Mouse (Mus musculus) intestine, embryonic 15.5 days (tissue): Measurements from ENCODE around the gene Isyna1. TPM values are rescaled to one million over a fixed set of nuclear protein-coding genes. Genes with fewer than 3 reads are reported as not detected.

Experiments used
- ATAC-seq: fragments of 200-750 bp; cut with Nextera tagmentation; 2 replicates; pipeline ENCODE4 v1.8.0; 2017; ENCODE audit warnings: moderate TSS enrichment, moderate library complexity
- H3K27ac ChIP-seq: fragments of 300-500 bp; sonication (generic); 2 replicates; pipeline ENCODE4 v1.5.1; 2015; ENCODE audit warnings: mild to moderate bottlenecking, inconsistent platforms
- H3K27me3 ChIP-seq: fragments of 300-500 bp; sonication (generic); replicated peaks from 2 replicates; pipeline ENCODE4 v1.6.1; 2015; ENCODE audit warnings: inconsistent platforms
- H3K36me3 ChIP-seq: fragments of 300-500 bp; sonication (generic); 2 replicates; pipeline ENCODE4 v1.6.1; 2015; ENCODE audit warnings: inconsistent platforms
- H3K4me1 ChIP-seq: fragments of 300-500 bp; sonication (generic); replicated peaks from 2 replicates; pipeline ENCODE4 v1.6.1; 2015; ENCODE audit warnings: inconsistent platforms
- H3K4me2 ChIP-seq: fragments of 300-500 bp; sonication (generic); replicated peaks from 2 replicates; pipeline ENCODE4 v1.6.1; 2015; ENCODE audit warnings: mild to moderate bottlenecking, inconsistent platforms
- H3K4me3 ChIP-seq: fragments of 300-500 bp; sonication (generic); replicated peaks from 2 replicates; pipeline ENCODE4 v1.5.1; 2015; ENCODE audit warnings: inconsistent platforms
- H3K9ac ChIP-seq: fragments of 300-500 bp; sonication (generic); 2 replicates; pipeline ENCODE4 v1.6.1; 2015; ENCODE audit warnings: inconsistent platforms
- H3K9me3 ChIP-seq: fragments of 300-500 bp; sonication (generic); 2 replicates; pipeline ENCODE4 v1.6.1; 2016; ENCODE audit warnings: inconsistent platforms
- WGBS: fragments of 180-500 bp; shearing (Covaris S2); methylation state at CpG from one replicate; pipeline ENCODE4 v1.1.7; 2015; 5-methylcytosine and 5-hydroxymethylcytosine counted together
- polyA plus RNA-seq: library from polyadenylated mRNA; unstranded; fragments of >200 nt; fragmentation: Nextera tagmentation; extraction: Ambion mirVana; gene quantifications from 2 replicates; pipeline ENCODE4 v1.2.1, GENCODE M21; 2015

The Isyna1 gene
- polyA plus RNA-seq, 1 experiment from 2014 or later: 123 TPM

DNA sequence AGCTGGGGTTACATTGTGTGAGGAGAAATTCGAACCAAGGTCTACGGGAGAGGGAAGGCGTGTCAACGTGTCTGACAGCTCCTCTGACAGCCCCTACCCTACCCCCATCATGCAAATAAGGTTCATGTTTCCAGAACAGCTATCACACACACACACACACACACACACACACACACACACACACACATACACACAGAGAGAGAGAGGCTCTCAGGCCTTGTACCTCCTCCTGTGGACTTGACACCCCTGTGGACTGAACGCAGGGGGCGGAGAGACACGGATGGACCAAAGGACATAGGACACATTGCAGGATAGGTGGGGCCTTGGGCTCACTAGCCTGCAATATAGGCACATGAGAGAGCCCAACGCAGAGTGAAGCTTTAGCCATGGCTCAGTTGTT, 42.7 kb downstream of the Isyna1 start:
- Histone ChIP-seq H3K4me3 (no peak overlapping the region), H3K27me3 (no peaks in the 10 kb centered on the region), H3K4me1 (peaks cover 28% of the 10 kb centered on the region), H3K9me3 (no peaks in the 10 kb centered on the region), H3K27ac (peak overlapping the region; percentile 67), H3K9ac (no peak overlapping the region; the same call in 1 of the 2 replicates), H3K4me2 (0 out of 2 replicates have a peak overlapping the region, but pooled peaks have one; percentile 9), H3K36me3 (no peaks in the 10 kb centered on the region)
- 53% methylated on average over 8 of the region's 8 CpGs for WGBS
- peak; percentile 63 for ATAC-seq

DNA sequence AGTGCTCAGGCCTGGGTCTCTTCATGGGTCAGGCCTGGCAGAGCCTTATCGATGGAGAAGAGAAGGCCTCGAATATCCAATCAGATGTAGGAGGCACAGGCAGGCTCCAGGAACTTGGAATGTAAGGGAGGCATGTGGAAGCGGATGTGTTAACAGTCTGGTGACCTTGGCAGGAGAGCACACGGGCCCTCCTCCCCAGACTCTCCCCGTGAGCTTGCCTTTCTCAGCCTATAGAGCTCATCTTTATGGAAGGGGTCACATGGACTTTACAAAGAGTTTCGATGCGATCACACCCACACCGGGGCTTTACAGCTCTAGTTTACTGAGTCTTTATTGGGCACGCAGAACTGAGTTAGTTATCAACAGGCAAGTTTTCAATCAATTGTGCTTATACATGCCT, 44.6 kb downstream of the Isyna1 start:
- 53% methylated on average over 9 of the region's 9 CpGs for WGBS
- Histone ChIP-seq H3K4me2 (no peak overlapping the region), H3K27ac (0 out of 2 replicates have a peak overlapping the region, but pooled peaks have one; percentile 32), H3K4me1 (peaks cover 20% of the 10 kb centered on the region; the same call in 1 of the 2 replicates), H3K36me3 (no peaks in the 10 kb centered on the region), H3K27me3 (no peaks in the 10 kb centered on the region), H3K9ac (no peak overlapping the region), H3K9me3 (no peaks in the 10 kb centered on the region), H3K4me3 (no peak overlapping the region)
- ATAC-seq: peak; percentile 53

DNA sequence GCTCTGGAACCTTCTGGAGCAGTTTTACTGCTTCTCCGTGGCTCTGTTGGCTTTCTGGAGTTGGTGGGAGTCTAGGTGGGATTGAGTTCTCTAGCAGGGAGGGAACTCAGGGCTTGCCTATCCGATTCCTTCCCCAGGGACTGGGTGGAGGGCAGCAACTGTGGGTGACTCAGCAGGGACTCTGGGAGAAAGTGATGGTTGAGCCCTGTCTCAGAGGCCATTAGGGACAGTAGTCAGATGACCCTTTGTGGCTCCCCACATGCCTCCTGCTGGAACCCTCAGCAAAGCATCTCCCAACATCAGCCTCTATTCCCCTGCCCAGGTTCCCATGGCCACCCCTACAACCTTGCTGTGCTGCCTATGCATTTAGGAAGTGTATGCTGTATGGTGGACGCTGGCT, 48.8 kb downstream of the Isyna1 start:
- WGBS: 65% methylated on average over 3 of the region's 3 CpGs
- H3K27ac ChIP-seq: no peak overlapping the region
- no peak for ATAC-seq
- H3K27me3 ChIP-seq: no peaks in the 10 kb centered on the region
- peaks cover 29% of the 10 kb centered on the region for H3K4me1 ChIP-seq
- no peak overlapping the region for H3K4me3 ChIP-seq
- no peaks in the 10 kb centered on the region for H3K9me3 ChIP-seq
- H3K9ac ChIP-seq: no peak overlapping the region
- H3K4me2 ChIP-seq: no peak overlapping the region
- H3K36me3 ChIP-seq: no peaks in the 10 kb centered on the region

DNA sequence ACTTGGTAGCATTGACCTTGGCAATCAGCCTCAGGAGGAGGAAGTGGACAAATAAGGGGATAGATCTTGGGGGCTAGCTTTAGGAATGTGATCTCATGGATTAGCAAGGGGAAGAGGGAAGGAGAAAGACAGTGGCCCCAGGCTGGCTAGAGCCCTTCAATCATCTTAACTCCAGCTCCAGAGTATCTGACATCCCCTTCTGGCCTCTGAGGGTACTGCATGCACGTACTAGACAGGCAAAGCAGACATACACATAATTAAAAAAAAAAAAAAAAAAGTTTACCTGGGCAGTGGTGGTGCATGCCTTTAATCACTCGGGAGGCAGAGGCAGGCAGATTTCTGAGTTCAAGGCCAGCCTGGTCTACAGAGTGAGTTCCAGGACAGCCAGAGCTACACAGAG, 49.9 kb downstream of the Isyna1 start:
- 86% methylated on average over 2 of the region's 2 CpGs for WGBS
- no peak overlapping the region for H3K4me3 ChIP-seq
- no peaks in the 10 kb centered on the region for H3K27me3 ChIP-seq
- H3K4me1 ChIP-seq: peaks cover 29% of the 10 kb centered on the region
- ATAC-seq: no peak
- no peaks in the 10 kb centered on the region for H3K9me3 ChIP-seq
- no peak overlapping the region for H3K4me2 ChIP-seq
- H3K36me3 ChIP-seq: no peaks in the 10 kb centered on the region
- H3K9ac ChIP-seq: no peak overlapping the region
- no peak overlapping the region for H3K27ac ChIP-seq

DNA sequence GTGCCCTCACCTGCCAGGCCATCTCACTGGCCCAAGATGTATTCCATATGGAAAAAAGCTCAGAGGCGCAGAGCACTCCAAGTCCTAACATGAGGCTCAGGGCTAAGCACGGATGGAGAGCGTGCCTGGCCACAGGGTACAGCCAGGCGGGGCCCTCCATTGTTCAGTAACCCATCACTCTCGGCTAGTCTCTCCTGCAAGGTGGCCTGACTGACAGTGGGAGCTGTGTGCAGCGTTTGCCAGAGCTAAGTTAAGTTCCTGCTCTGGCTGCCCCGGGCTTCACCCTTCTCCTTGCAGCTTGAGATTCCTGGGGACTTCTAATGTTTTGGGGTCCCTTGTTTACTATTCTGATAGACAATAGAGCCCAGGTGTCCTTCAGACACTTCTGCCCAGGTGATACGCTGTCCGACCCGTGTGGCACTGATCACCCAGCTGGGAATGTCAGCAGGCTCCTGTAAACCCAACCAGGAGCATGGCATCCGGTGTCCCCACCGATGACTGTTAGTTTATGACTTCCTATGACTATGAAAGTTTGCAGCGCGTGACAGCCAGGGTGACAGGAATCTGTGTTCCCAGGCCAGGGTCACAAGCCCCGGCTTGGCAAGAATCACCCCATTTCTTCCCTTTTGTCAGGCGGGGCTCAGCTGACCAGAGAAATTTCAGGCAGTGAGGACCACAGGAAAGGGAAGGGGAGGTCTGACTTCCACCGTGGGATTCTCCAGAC, 51.5 kb downstream of the Isyna1 start:
- Histone ChIP-seq H3K9me3 (no peaks in the 10 kb centered on the region), H3K4me1 (peaks cover 44% of the 10 kb centered on the region), H3K27ac (0 out of 2 replicates have a peak overlapping the region, but pooled peaks have one; percentile 6), H3K4me3 (no peak overlapping the region), H3K36me3 (0 out of 2 replicates have a peak, but pooled peaks cover 8% of the 10 kb centered on the region), H3K9ac (no peak overlapping the region), H3K27me3 (no peaks in the 10 kb centered on the region), H3K4me2 (no peak overlapping the region)
- ATAC-seq: no peak
- 54% methylated on average over 17 of the region's 17 CpGs for WGBS

DNA sequence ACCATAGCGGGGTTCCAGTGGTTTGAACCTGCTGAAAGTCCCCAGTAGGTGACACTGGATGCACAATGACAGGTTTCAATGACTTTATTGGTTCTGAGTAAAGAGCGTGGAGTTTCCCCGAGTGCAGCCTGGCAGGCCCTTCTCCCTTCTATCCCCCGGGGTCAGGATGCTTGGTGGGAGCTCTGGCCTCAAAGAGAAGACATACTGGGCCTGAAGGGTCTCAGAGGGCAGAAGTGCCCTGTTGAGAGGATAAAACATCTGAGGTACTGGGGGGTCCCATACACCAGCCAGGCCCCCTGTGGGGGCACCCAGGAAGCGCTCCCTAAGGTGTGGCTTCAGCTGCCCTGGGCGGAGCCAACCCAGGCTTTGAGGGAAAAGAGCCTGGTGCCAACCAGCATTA, 52.2 kb downstream of the Isyna1 start:
- ATAC-seq: no peak
- peaks cover 44% of the 10 kb centered on the region for H3K4me1 ChIP-seq
- no peaks in the 10 kb centered on the region for H3K9me3 ChIP-seq
- 0 out of 2 replicates have a peak, but pooled peaks cover 9% of the 10 kb centered on the region for H3K36me3 ChIP-seq
- H3K27ac ChIP-seq: no peak overlapping the region
- no peak overlapping the region for H3K9ac ChIP-seq
- no peak overlapping the region for H3K4me2 ChIP-seq
- WGBS: 77% methylated on average over 6 of the region's 6 CpGs
- H3K27me3 ChIP-seq: no peaks in the 10 kb centered on the region
- no peak overlapping the region for H3K4me3 ChIP-seq

DNA sequence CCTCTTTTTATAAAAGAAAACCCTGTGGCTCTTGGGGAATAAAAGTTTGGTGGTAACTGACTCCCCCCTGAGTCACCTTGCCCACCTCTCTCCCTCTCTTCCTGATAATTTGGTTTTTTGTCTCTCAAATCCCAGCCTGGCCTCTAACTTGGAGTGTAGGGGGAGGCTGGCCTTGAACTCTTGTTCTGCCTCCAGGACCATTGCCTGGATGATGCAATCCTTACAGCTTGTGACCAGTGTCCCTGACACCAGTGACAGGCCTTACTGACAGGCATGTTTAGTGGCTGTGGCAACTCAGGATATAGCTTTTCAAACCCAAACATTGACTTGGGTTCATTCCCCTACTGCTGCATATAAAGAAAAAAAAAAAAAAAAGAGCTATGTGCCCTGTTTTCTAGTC, 52.6 kb downstream of the Isyna1 start:
- Histone ChIP-seq H3K4me1 (peaks cover 44% of the 10 kb centered on the region), H3K9me3 (no peaks in the 10 kb centered on the region), H3K27ac (no peak overlapping the region), H3K4me2 (no peak overlapping the region), H3K9ac (no peak overlapping the region), H3K36me3 (0 out of 2 replicates have a peak, but pooled peaks cover 9% of the 10 kb centered on the region), H3K4me3 (no peak overlapping the region), H3K27me3 (no peaks in the 10 kb centered on the region)
- ATAC-seq: no peak

Other genes with a start within 250 kb of the Isyna1 start
- 14.6 and 15.7 TPM in 2 replicates for gene Upf1, start 241.1 kb upstream of the Isyna1 start, polyA plus RNA-seq
- 0.39 and 0.82 TPM in 2 replicates for gene Comp, start 220.8 kb upstream of the Isyna1 start, polyA plus RNA-seq
- 14.8 and 15.0 TPM in 2 replicates for gene Crtc1, start 154.8 kb upstream of the Isyna1 start, polyA plus RNA-seq
- 18.7 and 20.8 TPM in 2 replicates for gene Klhl26, start 117.4 kb upstream of the Isyna1 start, polyA plus RNA-seq
- gene Tmem59l, start 107.0 kb upstream of the Isyna1 start, polyA plus RNA-seq: 3.2 and 4.2 TPM in 2 replicates
- gene Crlf1, start 101.2 kb upstream of the Isyna1 start, polyA plus RNA-seq: 0.95 and 1.2 TPM in 2 replicates
- gene Rex1bd, start 87.6 kb upstream of the Isyna1 start, polyA plus RNA-seq: 121 and 132 TPM in 2 replicates
- gene Uba52, start 83.6 kb upstream of the Isyna1 start, polyA plus RNA-seq: 957 and 992 TPM in 2 replicates
- gene Fkbp8, start 66.6 kb upstream of the Isyna1 start, polyA plus RNA-seq: 277 and 331 TPM in 2 replicates
- 60.5 and 65.8 TPM in 2 replicates for gene Kxd1, start 66.4 kb upstream of the Isyna1 start, polyA plus RNA-seq
- gene Ell, start 54.9 kb upstream of the Isyna1 start, polyA plus RNA-seq: 15.9 TPM in 2 replicates
- 86.9 and 91.7 TPM in 2 replicates for gene Ssbp4, start 14.5 kb downstream of the Isyna1 start, polyA plus RNA-seq
- gene Lrrc25, start 21.8 kb downstream of the Isyna1 start, polyA plus RNA-seq: 2.4 and 2.5 TPM in 2 replicates
- 2.3 and 2.9 TPM in 2 replicates for gene Gdf15, start 38.1 kb downstream of the Isyna1 start, polyA plus RNA-seq
- 58.0 and 74.2 TPM in 2 replicates for gene Pgpep1, start 66.0 kb downstream of the Isyna1 start, polyA plus RNA-seq
- 286 and 323 TPM in 2 replicates for gene Lsm4, start 78.9 kb downstream of the Isyna1 start, polyA plus RNA-seq
- 83.7 and 88.8 TPM in 2 replicates for gene Jund, start 104.6 kb downstream of the Isyna1 start, polyA plus RNA-seq
- gene Iqcn, start 109.1 kb downstream of the Isyna1 start, polyA plus RNA-seq: not detected in 2 replicates
- 2.1 and 2.5 TPM in 2 replicates for gene Gm3336, start 124.2 kb downstream of the Isyna1 start, polyA plus RNA-seq
- gene Pde4c, start 129.3 kb downstream of the Isyna1 start, polyA plus RNA-seq: 0.21 and 0.53 TPM in 2 replicates
- 24.0 and 26.0 TPM in 2 replicates for gene Rab3a, start 160.3 kb downstream of the Isyna1 start, polyA plus RNA-seq
- 59.1 and 72.6 TPM in 2 replicates for gene Mpv17l2, start 166.6 kb downstream of the Isyna1 start, polyA plus RNA-seq
- 53.1 and 55.3 TPM in 2 replicates for gene Pik3r2, start 182.3 kb downstream of the Isyna1 start, polyA plus RNA-seq
- 13.2 and 16.8 TPM in 2 replicates for gene Mast3, start 210.7 kb downstream of the Isyna1 start, polyA plus RNA-seq
- 0.29 and 0.40 TPM in 2 replicates for gene Il12rb1, start 214.1 kb downstream of the Isyna1 start, polyA plus RNA-seq
- 7.5 TPM in 2 replicates for gene Arrdc2, start 245.3 kb downstream of the Isyna1 start, polyA plus RNA-seq